Mouse (Mus musculus) cerebellum, adult 2 months (tissue): ENCODE results near the gene Rpl11.
"Not testable (repeated sequence)": the region's sequence is repeated elsewhere in the genome, so short reads cannot be mapped to it uniquely, and the experiment has no call there.

ENCODE experiments used
- CTCF ChIP-seq: fragments of 200-500 bp; IDR thresholded peaks from 2 replicates; pipeline ENCODE4 v1.5.1; 2011; ENCODE audit warnings: low read depth, mild to moderate bottlenecking, control low read depth, low read length, moderate library complexity, borderline replicate concordance; ENCODE audit not compliant: insufficient read depth
- POLR2A ChIP-seq: fragments of 200-500 bp; IDR thresholded peaks from 2 replicates; pipeline ENCODE4 v1.6.1; 2011; ENCODE audit warnings: low read length, control low read depth, borderline replicate concordance; ENCODE audit not compliant: insufficient read depth

GRCm38 (mm10) chr4:136101753-136102152, 48.5 kb upstream of the Rpl11 start:
- not testable (repeated sequence) for TF ChIP-seq POLR2A, CTCF
